Mouse (Mus musculus) midbrain, embryonic 15.5 days (tissue): ENCODE measurements around the gene Abl1. TPM values are rescaled to one million over a fixed set of nuclear protein-coding genes. Genes with fewer than 3 reads are reported as not detected.

Experiments used
- ATAC-seq: fragments of 200-750 bp; cut with Nextera tagmentation; replicated peaks from 2 replicates; pipeline ENCODE4 v1.8.0; 2017; ENCODE audit warnings: moderate TSS enrichment
- H3K27ac ChIP-seq: fragments of 300-500 bp; sonication (generic); 2 replicates; pipeline ENCODE4 v1.5.1; 2015; ENCODE audit warnings: mild to moderate bottlenecking, inconsistent platforms
- H3K27me3 ChIP-seq: fragments of 300-500 bp; sonication (generic); replicated peaks from 2 replicates; pipeline ENCODE4 v1.6.1; 2015; ENCODE audit warnings: inconsistent platforms
- H3K36me3 ChIP-seq: fragments of 300-500 bp; sonication (generic); replicated peaks from 2 replicates; pipeline ENCODE4 v1.6.1; 2015; ENCODE audit warnings: inconsistent platforms
- H3K4me1 ChIP-seq: fragments of 300-500 bp; sonication (generic); 2 replicates; pipeline ENCODE4 v1.6.1; 2015; ENCODE audit warnings: inconsistent platforms
- H3K4me2 ChIP-seq: fragments of 300-500 bp; sonication (generic); 2 replicates; pipeline ENCODE4 v1.6.1; 2015; ENCODE audit warnings: inconsistent platforms, mild to moderate bottlenecking, moderate library complexity
- H3K4me3 ChIP-seq: fragments of 300-500 bp; sonication (generic); 2 replicates; pipeline ENCODE4 v1.5.1; 2015; ENCODE audit warnings: mild to moderate bottlenecking, inconsistent platforms
- H3K9ac ChIP-seq: fragments of 300-500 bp; sonication (generic); 2 replicates; pipeline ENCODE4 v1.6.1; 2015; ENCODE audit warnings: mild to moderate bottlenecking, inconsistent platforms
- H3K9me3 ChIP-seq: fragments of 300-500 bp; sonication (generic); 2 replicates; pipeline ENCODE4 v1.6.1; 2016; ENCODE audit warnings: inconsistent platforms
- WGBS: fragments of 180-500 bp; shearing (Covaris S2); methylation state at CpG from one replicate; pipeline ENCODE4 v1.1.7; 2015; ENCODE audit warnings: mixed read lengths; 5-methylcytosine and 5-hydroxymethylcytosine counted together
- polyA plus RNA-seq: library from polyadenylated mRNA; unstranded; fragments of >200 nt; fragmentation: Nextera tagmentation; extraction: Ambion mirVana; gene quantifications from 2 replicates; pipeline ENCODE4 v1.2.1, GENCODE M21; 2015

The Abl1 gene
- polyA plus RNA-seq, 1 experiment from 2014 or later = 21.7 TPM

DNA sequence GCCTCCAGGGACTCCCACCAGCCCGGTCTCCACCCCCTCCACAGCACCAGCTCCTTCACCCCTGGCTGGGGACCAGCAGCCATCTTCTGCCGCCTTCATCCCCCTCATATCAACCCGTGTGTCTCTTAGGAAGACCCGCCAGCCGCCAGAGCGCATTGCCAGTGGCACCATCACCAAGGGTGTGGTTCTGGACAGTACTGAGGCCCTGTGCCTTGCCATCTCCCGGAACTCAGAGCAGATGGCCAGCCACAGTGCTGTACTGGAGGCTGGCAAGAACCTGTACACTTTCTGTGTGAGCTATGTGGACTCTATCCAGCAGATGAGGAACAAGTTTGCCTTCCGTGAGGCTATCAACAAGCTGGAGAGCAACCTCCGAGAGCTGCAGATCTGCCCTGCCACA lies 113.2 kb downstream of the Abl1 start:
- H3K27ac ChIP-seq = no peak overlapping the region
- WGBS = 90% methylated on average over 9 of the region's 9 CpGs
- H3K9ac ChIP-seq = no peak overlapping the region
- no peaks in the 10 kb centered on the region for H3K9me3 ChIP-seq
- no peak overlapping the region for H3K4me3 ChIP-seq
- peaks cover 15% of the 10 kb centered on the region for H3K4me1 ChIP-seq
- H3K4me2 ChIP-seq = no peak overlapping the region
- H3K27me3 ChIP-seq = no peaks in the 10 kb centered on the region
- no peak for ATAC-seq
- peaks cover 42% of the 10 kb centered on the region for H3K36me3 ChIP-seq

DNA sequence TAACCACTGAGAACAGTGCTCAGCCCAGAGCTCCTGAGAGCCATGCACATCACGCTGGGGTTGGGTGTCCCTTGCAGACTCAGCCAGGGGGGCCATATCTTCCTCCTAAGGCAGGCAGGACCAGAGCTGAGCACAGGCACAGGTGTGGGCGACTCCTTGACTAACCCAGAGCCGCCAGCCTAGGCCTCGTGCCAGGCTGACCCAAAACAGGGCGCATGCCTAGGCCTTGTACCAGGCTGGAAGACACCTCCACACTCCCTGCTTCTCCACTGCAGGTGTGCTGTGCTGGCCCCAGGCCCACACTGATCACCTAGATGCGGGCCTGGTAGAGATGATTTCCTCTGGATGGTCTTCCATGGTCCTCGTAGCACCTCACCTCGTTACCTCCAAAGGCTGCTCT lies 114.6 kb downstream of the Abl1 start:
- Histone ChIP-seq H3K27me3 (no peaks in the 10 kb centered on the region), H3K9ac (no peak overlapping the region), H3K4me3 (no peak overlapping the region), H3K36me3 (peaks cover 32% of the 10 kb centered on the region), H3K9me3 (no peaks in the 10 kb centered on the region), H3K4me1 (peaks cover 28% of the 10 kb centered on the region), H3K27ac (no peak overlapping the region), H3K4me2 (no peak overlapping the region)
- ATAC-seq = no peak
- 96% methylated on average over 8 of the region's 8 CpGs for WGBS

DNA sequence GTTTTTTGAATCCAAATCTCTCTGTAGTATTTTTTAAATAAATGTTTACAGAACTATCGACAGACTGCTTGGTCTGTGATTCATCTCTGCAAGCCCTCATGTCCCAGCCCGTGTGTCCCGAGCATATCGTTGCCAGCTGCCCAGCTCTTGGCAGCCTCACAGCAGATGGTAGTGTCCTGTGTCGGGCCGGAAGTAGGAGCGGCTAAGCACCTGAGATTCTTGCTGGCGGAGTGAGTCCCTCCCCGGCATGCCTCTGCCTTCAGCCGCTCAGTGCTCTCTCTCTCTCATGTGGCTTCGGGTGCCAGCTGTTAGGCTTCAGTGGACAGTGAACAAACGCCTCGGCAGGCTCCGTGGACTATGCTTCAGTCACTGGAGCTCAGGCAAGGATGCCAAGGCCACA lies 115.3 kb downstream of the Abl1 start:
- ATAC-seq = no peak
- H3K27me3 ChIP-seq = no peaks in the 10 kb centered on the region
- H3K36me3 ChIP-seq = peaks cover 26% of the 10 kb centered on the region
- H3K9me3 ChIP-seq = no peaks in the 10 kb centered on the region
- H3K4me1 ChIP-seq = peaks cover 35% of the 10 kb centered on the region
- no peak overlapping the region for H3K4me2 ChIP-seq
- no peak overlapping the region for H3K9ac ChIP-seq
- H3K4me3 ChIP-seq = no peak overlapping the region
- H3K27ac ChIP-seq = no peak overlapping the region
- 85% methylated on average over 14 of the region's 14 CpGs for WGBS

DNA sequence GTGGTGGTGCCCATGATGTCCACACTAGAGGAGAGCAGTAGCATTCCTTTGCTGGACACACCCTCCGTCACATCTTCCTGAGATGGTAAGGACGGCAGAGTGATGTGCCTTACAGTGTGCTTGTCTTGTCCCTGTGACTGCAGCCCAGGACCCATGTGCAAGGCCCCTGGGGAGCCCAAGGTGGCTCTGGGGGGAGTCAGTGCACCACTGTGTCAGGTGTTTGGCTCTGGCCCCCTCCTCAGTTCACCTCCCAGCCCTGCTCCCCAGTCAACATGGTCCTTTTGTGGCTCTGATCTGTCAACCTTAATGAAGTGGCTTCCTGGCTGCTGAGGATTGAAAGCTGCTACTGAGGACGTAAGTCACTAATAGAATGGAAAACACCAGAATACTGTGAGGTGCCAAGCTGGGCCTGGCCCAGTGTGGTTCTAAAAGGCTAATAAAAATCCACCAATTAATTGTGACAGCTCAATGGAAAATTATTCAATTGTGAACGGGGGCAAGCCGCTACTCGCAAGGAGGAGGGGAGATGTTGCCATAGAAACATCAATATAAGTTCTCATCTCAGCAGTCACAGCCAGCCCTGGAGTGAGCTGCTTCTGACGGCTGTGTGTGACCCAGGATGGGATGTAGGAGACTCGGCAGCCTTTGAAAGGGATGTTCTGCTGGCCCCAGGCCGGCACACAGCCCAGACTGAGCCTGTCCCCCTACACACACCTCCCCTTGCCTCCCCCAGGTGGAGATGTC lies 118.6 kb downstream of the Abl1 start:
- ATAC-seq = peak; percentile 62
- Histone ChIP-seq H3K36me3 (peaks cover 4% of the 10 kb centered on the region; the same call in 1 of the 2 replicates), H3K9ac (no peak overlapping the region), H3K4me3 (no peak overlapping the region), H3K27me3 (no peaks in the 10 kb centered on the region), H3K9me3 (no peaks in the 10 kb centered on the region), H3K4me2 (peak overlapping the region; percentile 6; the same call in 1 of the 2 replicates), H3K4me1 (peaks cover 59% of the 10 kb centered on the region), H3K27ac (peak overlapping the region; percentile 78)
- 17% methylated on average over 9 of the region's 9 CpGs for WGBS

DNA sequence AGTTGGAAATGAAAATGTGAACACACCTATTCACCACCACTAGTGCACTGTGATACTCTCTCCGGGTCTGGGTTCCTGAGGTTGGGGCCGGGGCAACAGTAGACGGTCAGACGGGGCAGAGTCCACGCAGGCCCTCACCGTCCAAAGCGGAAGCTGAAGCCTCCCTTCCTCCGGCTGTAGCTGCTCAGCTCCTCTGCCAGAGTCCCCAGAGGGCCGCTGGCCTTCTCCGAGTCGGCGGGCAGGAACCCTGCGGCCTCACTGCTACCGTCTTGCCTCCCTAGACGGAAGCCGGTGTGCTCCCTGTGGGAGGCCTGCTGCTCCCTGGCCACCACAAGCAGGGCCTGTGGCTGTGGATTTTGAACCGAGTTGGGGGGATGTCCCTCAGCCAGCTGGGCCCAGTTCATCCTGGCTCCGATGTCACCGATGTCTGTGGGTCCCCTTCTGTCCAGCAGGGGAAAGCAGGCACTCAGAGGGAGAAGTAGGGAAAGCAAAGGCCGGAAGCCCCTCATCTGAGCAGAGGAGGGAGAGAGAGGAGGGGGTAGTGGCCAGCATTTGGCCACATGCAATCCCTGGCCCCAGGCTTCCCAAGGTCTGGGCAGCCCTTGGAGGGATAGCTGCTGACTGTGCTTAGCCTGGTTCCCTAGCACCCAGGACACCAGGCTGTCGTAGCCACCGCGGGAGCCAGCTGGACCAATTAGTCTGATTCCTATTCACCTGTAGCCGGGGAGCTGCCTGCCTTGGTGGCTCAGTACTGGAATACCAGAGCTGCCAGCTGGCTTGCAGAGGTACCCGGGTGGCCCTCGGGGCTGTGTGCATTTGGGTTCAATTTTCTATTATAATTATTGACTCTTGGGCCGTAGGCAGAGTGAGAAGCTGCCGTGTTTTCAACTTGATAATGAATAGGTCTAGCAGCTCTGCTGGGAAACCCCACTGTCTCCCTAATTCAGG lies 120.5 kb downstream of the Abl1 start:
- Histone ChIP-seq H3K4me2 (no peak overlapping the region), H3K27ac (peak overlapping the region; percentile 78), H3K9ac (peak overlapping the region; percentile 15; the same call in 1 of the 2 replicates), H3K4me3 (no peak overlapping the region), H3K36me3 (no peaks in the 10 kb centered on the region), H3K9me3 (no peaks in the 10 kb centered on the region), H3K27me3 (0 out of 2 replicates have a peak, but pooled peaks cover 3% of the 10 kb centered on the region), H3K4me1 (peaks cover 59% of the 10 kb centered on the region)
- 0 out of 2 replicates have a peak, but pooled peaks have one; percentile 9 for ATAC-seq
- WGBS = 29% methylated on average over 28 of the region's 28 CpGs

DNA sequence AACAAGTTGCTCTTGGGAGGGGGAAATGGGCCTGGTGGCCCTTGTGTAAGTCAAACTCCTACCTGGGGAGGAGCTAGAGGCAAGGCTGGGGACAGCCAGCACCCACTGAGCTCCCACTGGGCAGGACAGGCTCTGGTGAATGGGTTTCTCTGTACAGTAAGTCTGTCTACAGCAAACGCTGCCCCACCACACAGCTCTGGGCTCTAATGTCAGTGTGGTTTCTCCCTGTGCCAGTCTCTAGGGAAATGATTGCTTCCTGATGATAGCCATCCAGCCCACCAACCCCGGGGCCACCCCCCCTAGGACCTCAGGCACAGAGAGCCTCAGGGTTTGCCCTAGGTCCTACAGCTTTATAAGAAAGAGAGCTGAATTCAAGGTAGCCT lies 121.2 kb downstream of the Abl1 start:
- H3K9me3 ChIP-seq = no peaks in the 10 kb centered on the region
- H3K4me3 ChIP-seq = no peak overlapping the region
- peaks cover 59% of the 10 kb centered on the region for H3K4me1 ChIP-seq
- H3K27ac ChIP-seq = peak overlapping the region; percentile 78; the same call in 1 of the 2 replicates
- no peaks in the 10 kb centered on the region for H3K36me3 ChIP-seq
- WGBS = 41% methylated on average over 2 of the region's 2 CpGs
- H3K27me3 ChIP-seq = 0 out of 2 replicates have a peak, but pooled peaks cover 3% of the 10 kb centered on the region
- ATAC-seq = 0 out of 2 replicates have a peak, but pooled peaks have one; percentile 5
- H3K4me2 ChIP-seq = no peak overlapping the region
- no peak overlapping the region for H3K9ac ChIP-seq

DNA sequence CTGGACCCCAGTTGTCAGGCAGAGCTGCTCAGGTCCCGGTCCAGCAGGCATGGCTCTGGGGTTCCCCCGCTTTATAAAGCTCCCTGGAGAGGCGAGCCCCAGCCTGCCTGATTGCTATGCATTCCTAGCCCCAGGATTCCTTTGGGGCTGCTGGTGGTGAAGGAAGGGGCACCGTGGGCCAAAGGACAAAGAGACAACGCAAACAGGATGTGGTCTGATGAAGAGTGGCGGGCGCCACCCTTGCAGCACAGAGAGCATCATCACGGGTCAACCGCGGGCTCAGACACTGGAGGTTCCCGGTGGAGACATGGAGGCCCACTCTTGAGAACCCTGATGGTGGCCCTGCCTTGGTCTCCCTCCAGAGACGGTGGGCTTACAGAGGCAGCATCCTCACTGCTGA lies 122.3 kb downstream of the Abl1 start, which contains the start of gene Qrfp:
Gene Qrfp (minus strand): TSS at position 137 of the 400 bp plus-strand sequence.
- Histone ChIP-seq H3K4me1 (peaks cover 53% of the 10 kb centered on the region), H3K4me2 (no peak within 1 kb of the TSS), H3K27ac (peak within 1 kb of the TSS; percentile 78; the same call in 1 of the 2 replicates), H3K36me3 (no peaks in the 10 kb centered on the region), H3K4me3 (no peak within 1 kb of the TSS), H3K9me3 (no peaks in the 10 kb centered on the region), H3K9ac (no peak within 1 kb of the TSS), H3K27me3 (0 out of 2 replicates have a peak, but pooled peaks cover 7% of the 10 kb centered on the region)
- ATAC-seq = no peak
- WGBS = 30% methylated on average over 12 of the region's 12 CpGs

DNA sequence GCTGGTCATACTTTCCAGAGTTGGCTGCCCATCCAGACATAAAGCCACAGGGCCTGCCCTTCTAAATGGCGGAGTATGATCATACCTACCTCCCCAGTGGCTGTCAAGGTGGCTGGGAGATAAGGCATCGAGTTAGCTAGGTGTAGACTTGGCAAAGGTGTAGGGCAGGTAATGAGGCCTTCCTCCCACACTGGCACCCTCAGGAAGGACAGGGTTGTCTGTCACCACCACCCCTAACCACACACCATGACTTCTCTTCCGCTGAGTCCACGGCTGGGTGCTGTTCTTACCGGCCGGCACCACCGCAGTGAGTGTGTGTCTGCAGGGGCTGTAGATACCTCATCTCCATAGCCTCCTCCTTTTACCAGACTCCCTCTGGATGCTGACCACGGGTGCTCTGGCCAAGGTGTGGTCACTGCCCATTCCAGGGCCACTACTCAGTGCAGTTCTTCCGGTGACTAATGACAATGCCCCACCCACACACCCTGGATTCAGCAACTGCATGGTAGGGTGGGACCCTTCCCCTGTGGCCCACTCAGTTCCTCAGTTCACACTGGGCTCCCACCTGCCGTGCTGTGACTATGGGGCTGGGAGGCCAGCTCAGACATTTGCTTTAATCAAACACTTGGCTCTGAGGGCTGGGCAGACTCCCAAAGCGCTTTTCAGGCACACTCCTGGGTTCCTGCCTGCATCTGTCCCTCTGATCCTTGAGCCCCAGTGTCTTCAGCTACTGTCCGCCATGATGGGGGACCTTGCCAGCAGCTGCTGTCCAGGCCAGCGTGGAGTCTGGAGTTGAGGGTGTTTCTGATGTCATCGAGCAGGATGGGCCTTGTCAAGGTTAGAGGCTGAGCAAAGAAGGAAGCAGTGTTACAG lies 123.1 kb downstream of the Abl1 start:
- Histone ChIP-seq H3K27ac (no peak overlapping the region), H3K27me3 (0 out of 2 replicates have a peak, but pooled peaks cover 7% of the 10 kb centered on the region), H3K4me3 (no peak overlapping the region), H3K9me3 (no peaks in the 10 kb centered on the region), H3K9ac (no peak overlapping the region), H3K4me1 (peaks cover 45% of the 10 kb centered on the region), H3K4me2 (no peak overlapping the region), H3K36me3 (no peaks in the 10 kb centered on the region)
- no peak for ATAC-seq
- 83% methylated on average over 14 of the region's 14 CpGs for WGBS

DNA sequence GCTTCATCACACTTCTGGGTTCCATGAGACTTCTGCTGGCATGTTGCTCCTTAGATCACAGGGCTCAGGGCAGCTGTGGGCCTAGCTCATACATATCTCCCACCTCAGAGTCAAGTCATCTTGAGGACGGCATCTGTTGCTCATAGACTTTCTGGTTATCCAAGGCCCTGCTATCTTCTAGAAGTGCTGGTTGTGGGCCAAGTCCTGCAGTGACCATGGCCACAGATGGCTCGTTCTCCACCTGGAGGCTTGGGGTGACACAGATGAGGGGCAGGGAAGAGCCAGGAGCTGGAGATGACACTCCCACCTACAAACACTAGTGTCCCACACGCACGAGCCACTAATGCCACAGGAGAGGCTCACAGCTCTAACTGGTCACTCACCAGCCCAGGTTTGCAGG lies 125.5 kb downstream of the Abl1 start:
- 89% methylated on average over 4 of the region's 4 CpGs for WGBS
- Histone ChIP-seq H3K36me3 (no peaks in the 10 kb centered on the region), H3K27me3 (0 out of 2 replicates have a peak, but pooled peaks cover 7% of the 10 kb centered on the region), H3K4me2 (no peak overlapping the region), H3K4me3 (no peak overlapping the region), H3K9ac (no peak overlapping the region), H3K27ac (no peak overlapping the region), H3K9me3 (no peaks in the 10 kb centered on the region), H3K4me1 (peaks cover 22% of the 10 kb centered on the region)
- ATAC-seq = no peak

DNA sequence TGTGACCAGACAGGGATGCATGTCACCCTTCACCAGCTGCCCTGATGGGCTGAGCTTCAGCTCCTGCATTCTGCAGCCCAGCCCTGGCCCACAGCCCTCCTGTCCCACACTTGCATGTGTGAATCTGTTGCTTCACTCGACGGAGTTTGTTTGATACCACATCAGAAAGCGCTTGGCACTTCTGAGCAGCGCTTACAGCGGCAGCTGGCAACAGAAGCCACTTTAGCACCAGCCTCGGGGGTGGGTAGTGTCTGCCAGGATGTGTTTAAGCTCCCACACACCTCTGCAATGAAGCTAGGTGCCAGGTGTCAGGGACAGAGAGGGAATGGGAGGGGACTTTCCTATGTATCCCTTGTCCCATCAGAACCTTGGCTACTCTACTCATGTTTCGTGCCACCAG lies 126.5 kb downstream of the Abl1 start:
- Histone ChIP-seq H3K4me2 (no peak overlapping the region), H3K4me3 (no peak overlapping the region), H3K27me3 (0 out of 2 replicates have a peak, but pooled peaks cover 7% of the 10 kb centered on the region), H3K9me3 (no peaks in the 10 kb centered on the region), H3K27ac (no peak overlapping the region), H3K36me3 (no peaks in the 10 kb centered on the region), H3K4me1 (peaks cover 12% of the 10 kb centered on the region), H3K9ac (no peak overlapping the region)
- no peak for ATAC-seq
- WGBS = 86% methylated on average over 7 of the region's 7 CpGs

DNA sequence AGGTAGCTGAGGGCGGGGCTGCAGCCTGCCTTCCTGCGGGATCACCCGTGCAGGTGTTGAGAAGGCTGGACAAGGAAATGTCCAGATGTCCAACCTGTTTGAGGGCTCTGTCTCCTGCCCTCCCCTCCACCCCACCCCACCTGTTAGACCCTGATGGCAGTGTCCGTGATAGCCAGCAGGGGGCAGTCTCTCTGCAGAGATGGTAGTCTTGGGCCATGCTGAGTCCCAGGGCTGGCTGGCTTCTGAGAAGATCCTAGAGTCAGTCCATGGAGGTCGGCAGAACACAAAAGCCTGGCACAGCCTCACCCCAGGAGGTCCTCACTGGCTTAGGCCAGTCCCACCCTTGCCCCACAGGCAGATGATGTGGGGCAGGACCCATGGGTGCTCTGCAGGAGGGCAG lies 127.2 kb downstream of the Abl1 start:
- H3K36me3 ChIP-seq = no peaks in the 10 kb centered on the region
- H3K9ac ChIP-seq = no peak overlapping the region
- H3K4me1 ChIP-seq = peaks cover 5% of the 10 kb centered on the region
- no peak for ATAC-seq
- WGBS = 20% methylated on average over 5 of the region's 5 CpGs
- H3K9me3 ChIP-seq = no peaks in the 10 kb centered on the region
- H3K4me3 ChIP-seq = no peak overlapping the region
- H3K4me2 ChIP-seq = no peak overlapping the region
- H3K27ac ChIP-seq = no peak overlapping the region
- H3K27me3 ChIP-seq = 0 out of 2 replicates have a peak, but pooled peaks cover 7% of the 10 kb centered on the region
